ENCODE assay signal across 10 mouse cellular contexts in genomic region chr1:87486386-87486785, GRCm38 (mm10). TPM values are rescaled to one million over a fixed set of nuclear protein-coding genes. Genes with fewer than 3 reads are reported as not detected.
DNase-seq lines count a peak whose midpoint lies in the region; ATAC-seq lines count a peak whose summit lies in the region.
"Had no signal": no experiment of that assay in that cellular context is flagged by ENCODE, and none has a peak within 500 bp of the region (broad histone marks: within the 10 kb centered on the region; RNA-seq: fewer than 3 reads in every experiment).

No protein-coding gene starts in this region.

- no peaks in the 10 kb centered on the region for H3K27me3 ChIP-seq in kidney, embryonic 15.5 days

- 64% methylated on average over 6 of the region's 6 CpGs for WGBS in kidney, embryonic 15.5 days

- H3K4me2 ChIP-seq in kidney, embryonic 15.5 days: no peak overlapping the region

- H3K4me1 ChIP-seq in kidney, embryonic 15.5 days: no peaks in the 10 kb centered on the region

- H3K36me3 ChIP-seq in kidney, embryonic 15.5 days: no peaks in the 10 kb centered on the region

- H3K9ac ChIP-seq in kidney, embryonic 15.5 days: no peak overlapping the region

- H3K9me3 ChIP-seq in kidney, embryonic 15.5 days (replicated peaks): no peaks in the 10 kb centered on the region

- H3K4me3 ChIP-seq in kidney, embryonic 15.5 days (replicated peaks): no peak overlapping the region

- no peak overlapping the region for H3K27ac ChIP-seq in kidney, embryonic 15.5 days

- ATAC-seq in kidney, embryonic 15.5 days (replicated peaks; ENCODE audit: low FRiP score): no peak

- peak; percentile 45 for DNase-seq in gastrocnemius, adult 18-20 months (ENCODE audit: low spot score)
- DNase-seq in gastrocnemius, postnatal 4 days (ENCODE audit: low spot score in 2 of 2): no peak
- peak; percentile 80 for DNase-seq in NIH3T3 (ENCODE audit: low read depth)
- peak; percentile 35 for DNase-seq in gastrocnemius, postnatal 10 days
- peak; percentile 76 for DNase-seq in right cerebral cortex, postnatal 25 days
- no peak for DNase-seq in neural tube, embryonic 10.5 days (ENCODE audit: extremely low spot score, low spot score)
- DNase-seq in embryo, embryonic 10.5 days (ENCODE audit: low spot score): no peak
- DNase-seq: lung, postnatal 14 days had no signal

RNA-seq across cellular contexts. Expression of gene Snorc, which starts 16.3 kb away (rescaled TPM):
- not detected for total RNA-seq in gastrocnemius, adult 18-20 months (2021)
- total RNA-seq in gastrocnemius, postnatal 4 days (2021): not detected
- not detected for total RNA-seq in gastrocnemius, postnatal 10 days (2021)
- polyA plus RNA-seq in kidney, embryonic 15.5 days (2015; fragmentation: Nextera tagmentation; extraction: Ambion mirVana): 0.40 TPM in 1 of 2 replicates, not detected in the other
- polyA plus RNA-seq: limb, embryonic 11.5 days had no signal

RNA-seq across cellular contexts. Expression of gene Neu2, which starts 23.3 kb away (rescaled TPM):
- 10 to 100 TPM; 16.8 to 19.4 TPM for total RNA-seq in gastrocnemius, adult 18-20 months (2021)
- total RNA-seq in gastrocnemius, postnatal 4 days (2021): 1 to 10 TPM; 3.4 to 3.8 TPM
- total RNA-seq in gastrocnemius, postnatal 10 days (2021): 10 to 100 TPM; 14.1 to 15.6 TPM
- 0.29 and 0.41 TPM in 2 replicates for polyA plus RNA-seq in kidney, embryonic 15.5 days (2015; fragmentation: Nextera tagmentation; extraction: Ambion mirVana)
- polyA plus RNA-seq: limb, embryonic 11.5 days had no signal

Comparison
In these comparisons a context has a peak if more than half of its experiments do, and no peak if none do; other contexts are left out.
1. DNase-seq: peak in gastrocnemius, adult 18-20 months (single experiment), NIH3T3 (single experiment), gastrocnemius, postnatal 10 days (single experiment) and right cerebral cortex, postnatal 25 days (single experiment); none in gastrocnemius, postnatal 4 days (0 of 2), neural tube, embryonic 10.5 days (single experiment) and embryo, embryonic 10.5 days (single experiment).